Mouse (Mus musculus) cerebellum, adult 2 months (tissue): Measurements from ENCODE around the gene Dennd6b.

Experiments used
- CTCF ChIP-seq: fragments of 200-500 bp; IDR thresholded peaks from 2 replicates; pipeline ENCODE4 v1.5.1; 2011; ENCODE audit warnings: low read depth, mild to moderate bottlenecking, control low read depth, low read length, moderate library complexity, borderline replicate concordance; ENCODE audit not compliant: insufficient read depth
- POLR2A ChIP-seq: fragments of 200-500 bp; IDR thresholded peaks from 2 replicates; pipeline ENCODE4 v1.6.1; 2011; ENCODE audit warnings: low read length, control low read depth, borderline replicate concordance; ENCODE audit not compliant: insufficient read depth

GRCm38 (mm10) chr15:89234052-89234451 lies 37.8 kb upstream of the Dennd6b start:
- TF ChIP-seq CTCF (no peak), POLR2A (no peak)
